Mouse (Mus musculus) left cerebral cortex, postnatal 10 days (tissue): ENCODE data around the gene Ikbkg. TPM values are rescaled to one million over a fixed set of nuclear protein-coding genes. Genes with fewer than 3 reads are reported as not detected.
"Not testable (repeated sequence)": the region's sequence is repeated elsewhere in the genome, so short reads cannot be mapped to it uniquely, and the experiment has no call there.

Experiments
- DNase-seq, 2 experiments: peaks; one replicate each; pipeline ENCODE4 v3.0.0; 2021 to 2022; ENCODE audit warnings: low spot score in 2 of 2, mixed read lengths in 1 of 2; ENCODE audit errors: extremely low spot score in 1 of 2
- intact Hi-C: fragments of 180-260 bp; cut with DNase I; formaldehyde crosslinking; loops from one replicate; pipeline ENCODE4 v1.15.1; 2025
- total RNA-seq, 2 experiments: library from RNA; stranded (reverse); gene quantifications; 2 replicates each; pipeline ENCODE4 v1.2.3; 2021

Gene Ikbkg
- total RNA-seq, 2 experiments from 2014 or later = 42.9 to 45.7 TPM

DNA sequence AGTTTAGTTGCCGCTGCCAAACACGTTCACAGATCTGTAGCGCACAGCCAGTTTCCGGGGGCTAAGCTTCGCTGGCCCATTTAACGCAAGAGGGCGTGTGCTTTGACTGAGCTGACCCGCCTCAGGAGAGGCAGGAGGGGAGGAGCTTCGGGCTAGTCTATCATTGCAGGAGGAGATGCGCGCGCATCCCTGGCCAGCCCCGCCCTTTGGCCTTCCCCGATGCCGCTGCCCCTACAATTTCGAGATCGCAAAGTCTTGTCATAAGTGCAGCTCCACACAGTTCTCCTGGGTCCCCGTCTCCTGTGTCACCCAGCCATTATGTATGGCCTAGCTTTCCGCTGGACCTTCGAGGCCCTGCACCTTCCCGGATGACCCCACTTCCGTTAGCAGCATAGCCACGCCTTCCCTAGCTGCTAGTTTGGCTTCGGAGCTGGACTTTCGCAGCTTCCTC, 35.8 kb downstream of the Ikbkg start, which contains the start of gene G6pdx:
G6pdx (minus strand) TSS at position 369 of the 451 bp plus-strand sequence.
- peak; percentile 77 to 92 for DNase-seq
- intact Hi-C loops = no loop called here

GRCm38 (mm10) chrX:74429290-74429821, 36.3 kb downstream of the Ikbkg start:
- intact Hi-C loops = no loop called here
- peak; percentile 58 to 72 for DNase-seq

DNA sequence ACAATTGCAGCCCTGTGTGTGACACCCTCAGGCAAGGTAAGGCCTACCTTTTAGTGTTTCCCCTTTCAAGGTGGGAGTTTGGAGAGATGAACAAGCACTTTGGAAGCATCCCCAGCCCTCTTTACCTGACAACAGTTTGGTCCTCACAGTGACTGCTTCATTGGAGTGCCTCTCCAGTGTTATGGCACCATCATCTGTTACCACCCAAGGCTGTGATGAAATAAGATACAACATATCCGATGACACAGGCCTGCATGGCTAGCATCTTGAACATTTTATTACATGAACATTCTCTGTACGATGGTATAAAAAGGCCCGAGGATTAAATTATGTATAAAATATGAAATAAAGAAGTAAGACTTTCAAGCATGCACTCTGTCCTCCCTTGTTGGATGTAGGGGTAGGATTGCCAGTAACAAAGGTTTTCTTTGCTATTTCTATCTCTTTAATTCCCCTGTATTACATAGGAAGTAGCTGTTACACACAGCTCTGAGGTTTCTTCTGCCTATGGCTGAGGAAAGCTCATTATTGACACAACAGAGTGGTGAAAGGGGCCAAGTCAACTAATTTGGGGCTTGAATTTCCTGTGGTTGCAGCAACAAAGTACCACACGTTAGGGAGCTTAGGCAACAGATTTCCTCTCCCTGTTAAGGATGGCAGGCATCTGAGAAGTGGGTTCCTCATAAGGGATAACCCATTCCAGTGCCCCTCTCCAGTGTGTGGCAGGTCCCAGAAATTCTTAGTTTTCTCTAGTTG, 58.2 kb downstream of the Ikbkg start:
- intact Hi-C loops = no loop called here

DNA sequence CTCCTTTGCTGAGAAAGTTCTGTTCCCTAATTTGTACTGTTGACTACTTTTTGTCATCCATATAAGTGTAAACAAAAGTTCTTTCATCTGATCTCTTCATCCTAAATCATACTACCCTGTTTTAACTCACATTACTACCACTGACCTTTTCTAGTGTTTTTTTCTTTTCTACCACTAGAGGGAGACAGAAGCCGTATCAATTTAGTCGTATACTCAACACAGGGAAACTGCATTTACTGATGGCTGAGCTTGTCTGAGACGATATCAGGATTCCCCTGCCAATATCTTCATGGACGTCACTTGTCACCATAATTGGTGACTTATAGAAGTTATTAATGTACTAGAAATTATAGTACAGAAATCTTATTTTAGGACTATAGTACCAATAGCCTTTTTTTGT, 59.7 kb downstream of the Ikbkg start:
- intact Hi-C loops = no loop called here
- peak in 1 of 2 experiments; percentile 29 for DNase-seq

More for the DNA sequence above, 58.2 kb downstream of the Ikbkg start:
- no peak for DNase-seq

DNA sequence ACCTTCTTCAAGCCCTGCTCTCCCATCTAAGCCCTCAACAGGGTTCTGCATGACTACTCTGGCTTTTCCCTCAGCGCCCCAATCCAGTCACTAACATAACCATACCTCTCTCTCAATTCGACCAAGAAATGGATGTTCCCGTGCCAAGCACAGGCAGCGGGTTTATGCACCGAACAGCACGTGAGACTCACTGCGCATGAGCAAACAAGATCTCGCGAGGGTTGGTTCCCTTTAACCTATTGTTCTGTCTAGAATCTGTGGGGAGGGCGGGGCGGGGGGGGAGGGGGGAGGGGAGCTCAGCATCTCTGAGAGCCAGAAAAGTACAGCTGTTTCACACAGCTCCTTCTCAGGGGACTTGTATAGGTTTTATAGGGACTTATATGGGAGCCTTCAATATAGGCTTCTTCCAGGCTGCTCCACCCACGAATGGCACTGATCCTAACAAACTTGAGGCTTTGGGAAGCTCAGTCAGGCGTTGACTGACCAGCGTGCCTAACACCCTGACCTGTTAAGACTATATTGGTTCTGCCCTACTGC, 88.3 kb downstream of the Ikbkg start, which contains the start of gene Gm6880:
Gm6880 (minus strand) TSS at position 51 of the 537 bp plus-strand sequence.
- DNase-seq, intact Hi-C loops: not testable (repeated sequence)

GRCm38 (mm10) chrX:74497131-74497530, 104.0 kb downstream of the Ikbkg start:
- no peak for DNase-seq
- intact Hi-C loops = no loop called here

Other genes starting within 250 kb of the Ikbkg start
- not detected for gene Tex28, start 225.5 kb upstream of the Ikbkg start, total RNA-seq
- not detected for gene Tktl1, start 216.0 kb upstream of the Ikbkg start, total RNA-seq
- gene Flna, start 143.5 kb upstream of the Ikbkg start, total RNA-seq = 100 to 1,000 TPM; 199 to 211 TPM
- gene Emd, start 138.6 kb upstream of the Ikbkg start, total RNA-seq = 10 to 100 TPM; 43.9 to 44.4 TPM
- 100 to 1,000 TPM; 150 to 215 TPM for gene Rpl10, start 122.5 kb upstream of the Ikbkg start, total RNA-seq
- gene Taz, start 111.4 kb upstream of the Ikbkg start, total RNA-seq = 10 to 100 TPM; 56.1 to 56.3 TPM
- gene Dnase1l1, start 111.0 kb upstream of the Ikbkg start, total RNA-seq = 1 to 10 TPM; 2.7 to 3.2 TPM
- 100 to 1,000 TPM; 324 to 341 TPM for gene Atp6ap1, start 96.2 kb upstream of the Ikbkg start, total RNA-seq
- 100 to 1,000 TPM; 705 to 729 TPM for gene Gdi1, start 88.3 kb upstream of the Ikbkg start, total RNA-seq
- 10 to 100 TPM; 37.6 to 44.6 TPM for gene Fam50a, start 80.3 kb upstream of the Ikbkg start, total RNA-seq
- gene Plxna3, start 64.2 kb upstream of the Ikbkg start, total RNA-seq = 10 to 100 TPM; 65.7 to 74.2 TPM
- 10 to 100 TPM; 31.9 to 35.9 TPM for gene Lage3, start 39.7 kb upstream of the Ikbkg start, total RNA-seq
- 10 to 100 TPM; 58.7 to 59.2 TPM for gene Ubl4a, start 20.1 kb upstream of the Ikbkg start, total RNA-seq
- gene Slc10a3, start 19.9 kb upstream of the Ikbkg start, total RNA-seq = 1 to 10 TPM; 2.0 to 2.4 TPM
- gene Fam3a, start within 50 bp of the Ikbkg start, total RNA-seq = 10 to 100 TPM; 16.4 to 24.1 TPM
- 10 to 100 TPM; 29.8 to 33.3 TPM for gene G6pdx, start 35.9 kb downstream of the Ikbkg start, total RNA-seq
- gene Gm6880, start 88.1 kb downstream of the Ikbkg start, total RNA-seq = not detected
- not detected for gene Olfr1326-ps1, start 181.6 kb downstream of the Ikbkg start, total RNA-seq
- not detected for gene Olfr1325, start 199.4 kb downstream of the Ikbkg start, total RNA-seq